Mouse (Mus musculus) A20 (cell line): ENCODE measurements around the gene Paxip1.

ENCODE experiments used
- DNase-seq: peaks from one replicate; pipeline ENCODE4 v3.0.0-alpha.2; 2011; ENCODE audit warnings: low read depth, low spot score

Gene Paxip1

GRCm38 (mm10) chr5:27791303-27792172 is at the start of gene Paxip1:
Gene Paxip1, minus strand, starts transcription at chr5:27791691.
- peak; percentile 99 for DNase-seq

- no peak for DNase-seq
Observed at GRCm38 (mm10) chr5:27838061-27838460, 46.6 kb upstream of the Paxip1 start.

- DNase-seq, result no peak
Observed at GRCm38 (mm10) chr5:27835096-27835495, 43.6 kb upstream of the Paxip1 start.

- DNase-seq, result no peak
Observed at GRCm38 (mm10) chr5:27827971-27828370, 36.5 kb upstream of the Paxip1 start.

- no peak for DNase-seq
Observed at GRCm38 (mm10) chr5:27821161-27821560, 29.7 kb upstream of the Paxip1 start.

- no peak for DNase-seq
Observed at GRCm38 (mm10) chr5:27818840-27819672, 27.6 kb upstream of the Paxip1 start.

- DNase-seq, result no peak
Observed at GRCm38 (mm10) chr5:27814282-27814681, 22.8 kb upstream of the Paxip1 start.

- DNase-seq, result peak; percentile 35
Observed at GRCm38 (mm10) chr5:27793923-27794322, 2.4 kb upstream of the Paxip1 start.

- no peak for DNase-seq
Observed at GRCm38 (mm10) chr5:27792531-27793205, 1.2 kb upstream of the Paxip1 start.

- DNase-seq, result no peak
Observed at GRCm38 (mm10) chr5:27792173-27792470, 631 bp upstream of the Paxip1 start.

- DNase-seq, result no peak
Observed at GRCm38 (mm10) chr5:27790910-27791288, 592 bp downstream of the Paxip1 start.

- peak; percentile 52 for DNase-seq
Observed at GRCm38 (mm10) chr5:27790086-27790909, 1.2 kb downstream of the Paxip1 start.

GRCm38 (mm10) chr5:27789586-27789985 is 1.9 kb downstream of the Paxip1 start:
- DNase-seq, result no peak

- no peak for DNase-seq
Observed at GRCm38 (mm10) chr5:27783381-27783780, 8.1 kb downstream of the Paxip1 start.

- DNase-seq, result peak; percentile 21
Observed at GRCm38 (mm10) chr5:27767948-27768347, 23.5 kb downstream of the Paxip1 start.

GRCm38 (mm10) chr5:27765780-27766179 is 25.7 kb downstream of the Paxip1 start:
- no peak for DNase-seq

- no peak for DNase-seq
Observed at GRCm38 (mm10) chr5:27744944-27745343, 46.5 kb downstream of the Paxip1 start.

GRCm38 (mm10) chr5:27739216-27739615 is 52.3 kb downstream of the Paxip1 start:
- DNase-seq, result no peak

- DNase-seq, result peak; percentile 72
Observed at GRCm38 (mm10) chr5:27737168-27737567, 54.3 kb downstream of the Paxip1 start.

- DNase-seq, result no peak
Observed at GRCm38 (mm10) chr5:27732288-27732868, 59.1 kb downstream of the Paxip1 start.

GRCm38 (mm10) chr5:27731392-27731791 is 60.1 kb downstream of the Paxip1 start:
- DNase-seq, result no peak
